Mouse (Mus musculus): ENCODE measurements at regions not wholly inside any gene's neighbourhood (a gene's known extent, or its start where the extent isn't known, plus 50 kb on each side); places are given as distances from the start of the nearest gene placed in this dataset.
"Not testable (repeated sequence)": the region's sequence is repeated elsewhere in the genome, so short reads cannot be mapped to it uniquely, and the experiment has no call there.

- no peak for TF ChIP-seq POLR2A (IDR thresholded peaks at IDR 0.05; ENCODE audit: borderline replicate concordance, low read depth, low read length)
- no peak for TF ChIP-seq CTCF (IDR thresholded peaks at IDR 0.05; ENCODE audit: low read depth, low read length)
- Histone ChIP-seq H3K4me1 (ENCODE audit: control insufficient read depth, insufficient read depth, low read length) (no peaks in the 10 kb centered on the region), H3K4me3 (ENCODE audit: insufficient read depth, low read length) (no peak overlapping the region), H3K27ac (ENCODE audit: insufficient read depth, low read depth, low read length) (no peak overlapping the region)
Measured at GRCm38 (mm10) chr6:37658021-37658650, 128.2 kb downstream of the Akr1d1 start.

GRCm38 (mm10) chr6:37662747-37663146 lies 132.8 kb downstream of the Akr1d1 start:
- TF ChIP-seq CTCF (IDR thresholded peaks at IDR 0.05; ENCODE audit: low read depth, low read length) (no peak), POLR2A (IDR thresholded peaks at IDR 0.05; ENCODE audit: borderline replicate concordance, low read depth, low read length) (no peak)
- no peaks in the 10 kb centered on the region for H3K4me1 ChIP-seq (ENCODE audit: control insufficient read depth, insufficient read depth, low read length)
- no peak overlapping the region for H3K4me3 ChIP-seq (ENCODE audit: insufficient read depth, low read length)
- no peak overlapping the region for H3K27ac ChIP-seq (ENCODE audit: insufficient read depth, low read depth, low read length)

GRCm38 (mm10) chr6:37665576-37665975 lies 135.6 kb downstream of the Akr1d1 start:
- TF ChIP-seq POLR2A (IDR thresholded peaks at IDR 0.05; ENCODE audit: borderline replicate concordance, low read depth, low read length) (no peak), CTCF (IDR thresholded peaks at IDR 0.05; ENCODE audit: low read depth, low read length) (no peak)
- no peak overlapping the region for H3K27ac ChIP-seq (ENCODE audit: insufficient read depth, low read depth, low read length)
- no peaks in the 10 kb centered on the region for H3K4me1 ChIP-seq (ENCODE audit: control insufficient read depth, insufficient read depth, low read length)
- H3K4me3 ChIP-seq (ENCODE audit: insufficient read depth, low read length), result no peak overlapping the region

- TF ChIP-seq POLR2A (IDR thresholded peaks at IDR 0.05; ENCODE audit: borderline replicate concordance, low read depth, low read length) (no peak), CTCF (IDR thresholded peaks at IDR 0.05; ENCODE audit: low read depth, low read length) (no peak)
Measured at GRCm38 (mm10) chr6:37669407-37669806, 139.4 kb downstream of the Akr1d1 start.

GRCm38 (mm10) chr6:37670701-37671100 lies 140.7 kb downstream of the Akr1d1 start:
- no peak overlapping the region for H3K27ac ChIP-seq (ENCODE audit: insufficient read depth, low read depth, low read length)
- no peak for TF ChIP-seq POLR2A (IDR thresholded peaks at IDR 0.05; ENCODE audit: borderline replicate concordance, low read depth, low read length)
- TF ChIP-seq CTCF (IDR thresholded peaks at IDR 0.05; ENCODE audit: low read depth, low read length), result no peak
- no peaks in the 10 kb centered on the region for H3K4me1 ChIP-seq (ENCODE audit: control insufficient read depth, insufficient read depth, low read length)
- H3K4me3 ChIP-seq (ENCODE audit: insufficient read depth, low read length), result no peak overlapping the region

More at GRCm38 (mm10) chr6:37669407-37669806, 139.4 kb downstream of the Akr1d1 start:
- Histone ChIP-seq H3K27ac (ENCODE audit: insufficient read depth, low read depth, low read length) (no peak overlapping the region), H3K4me1 (ENCODE audit: control insufficient read depth, insufficient read depth, low read length) (no peaks in the 10 kb centered on the region), H3K4me3 (ENCODE audit: insufficient read depth, low read length) (no peak overlapping the region)

GRCm38 (mm10) chr6:37679871-37680270 lies 149.9 kb downstream of the Akr1d1 start:
- Histone ChIP-seq H3K4me1 (ENCODE audit: control insufficient read depth, insufficient read depth, low read length) (no peaks in the 10 kb centered on the region), H3K4me3 (ENCODE audit: insufficient read depth, low read length) (no peak overlapping the region), H3K27ac (ENCODE audit: insufficient read depth, low read depth, low read length) (no peak overlapping the region)
- TF ChIP-seq CTCF (IDR thresholded peaks at IDR 0.05; ENCODE audit: low read depth, low read length), result no peak
- TF ChIP-seq POLR2A (IDR thresholded peaks at IDR 0.05; ENCODE audit: borderline replicate concordance, low read depth, low read length), result no peak

- not testable (repeated sequence) for H3K27ac ChIP-seq (ENCODE audit: insufficient read depth, low read depth, low read length); H3K4me1 ChIP-seq (ENCODE audit: control insufficient read depth, insufficient read depth, low read length); H3K4me3 ChIP-seq (ENCODE audit: insufficient read depth, low read length)
Measured at GRCm38 (mm10) chr6:37681331-37681730, 151.4 kb downstream of the Akr1d1 start.

GRCm38 (mm10) chr6:37686094-37686493 lies 156.1 kb downstream of the Akr1d1 start:
- H3K4me3 ChIP-seq (ENCODE audit: insufficient read depth, low read length), result no peak overlapping the region
- no peak for TF ChIP-seq CTCF (IDR thresholded peaks at IDR 0.05; ENCODE audit: low read depth, low read length)
- no peak for TF ChIP-seq POLR2A (IDR thresholded peaks at IDR 0.05; ENCODE audit: borderline replicate concordance, low read depth, low read length)
- H3K4me1 ChIP-seq (ENCODE audit: control insufficient read depth, insufficient read depth, low read length), result no peaks in the 10 kb centered on the region
- H3K27ac ChIP-seq (ENCODE audit: insufficient read depth, low read depth, low read length), result no peak overlapping the region

- H3K4me1 ChIP-seq (ENCODE audit: control insufficient read depth, insufficient read depth, low read length), result no peaks in the 10 kb centered on the region
- no peak for TF ChIP-seq POLR2A (IDR thresholded peaks at IDR 0.05; ENCODE audit: borderline replicate concordance, low read depth, low read length)
- no peak for TF ChIP-seq CTCF (IDR thresholded peaks at IDR 0.05; ENCODE audit: low read depth, low read length)
- H3K4me3 ChIP-seq (ENCODE audit: insufficient read depth, low read length), result no peak overlapping the region
- no peak overlapping the region for H3K27ac ChIP-seq (ENCODE audit: insufficient read depth, low read depth, low read length)
Measured at GRCm38 (mm10) chr6:37688866-37689617, 159.1 kb downstream of the Akr1d1 start.

- no peak overlapping the region for H3K4me3 ChIP-seq (ENCODE audit: insufficient read depth, low read length)
- no peak for TF ChIP-seq CTCF (IDR thresholded peaks at IDR 0.05; ENCODE audit: low read depth, low read length)
- H3K4me1 ChIP-seq (ENCODE audit: control insufficient read depth, insufficient read depth, low read length), result no peaks in the 10 kb centered on the region
- H3K27ac ChIP-seq (ENCODE audit: insufficient read depth, low read depth, low read length), result no peak overlapping the region
Measured at GRCm38 (mm10) chr6:37689696-37690095, 159.7 kb downstream of the Akr1d1 start.
